Mouse (Mus musculus) ES-E14 (cell line): ENCODE results near the gene Ackr1. TPM values are rescaled to one million over a fixed set of nuclear protein-coding genes. Genes with fewer than 3 reads are reported as not detected.
"Not testable (repeated sequence)": the region's sequence is repeated elsewhere in the genome, so short reads cannot be mapped to it uniquely, and the experiment has no call there.

ENCODE experiments used
- DNase-seq: peaks from one replicate; pipeline ENCODE4 v3.0.0-alpha.2; 2013; ENCODE audit warnings: low read depth, low spot score
- H3K27ac ChIP-seq: 2 replicates; pipeline ENCODE4 v1.5.1; 2012; ENCODE audit warnings: low read depth, mild to moderate bottlenecking, low read length, moderate library complexity, mixed read lengths; ENCODE audit not compliant: poor library complexity, insufficient read depth, severe bottlenecking
- H3K36me3 ChIP-seq: 2 replicates; pipeline ENCODE4 v1.6.1; 2012; ENCODE audit warnings: mild to moderate bottlenecking, low read length, moderate library complexity, mixed read lengths; ENCODE audit not compliant: control insufficient read depth, poor library complexity, insufficient read depth, severe bottlenecking
- H3K4me1 ChIP-seq, 2 experiments: fragments of 150-350 bp in 1 of 2; sonication (generic) in 1 of 2; 2 replicates each; pipeline ENCODE4 v1.6.1; 2012; ENCODE audit warnings: low read length in 2 of 2, mild to moderate bottlenecking in 1 of 2, mixed read lengths in 1 of 2; ENCODE audit not compliant: control insufficient read depth in 2 of 2, insufficient read depth in 2 of 2, poor library complexity in 1 of 2
- H3K4me3 ChIP-seq, 2 experiments: fragments of 150-350 bp in 1 of 2; sonication (generic) in 1 of 2; 2 replicates each; pipeline ENCODE4 v1.5.1; 2012; ENCODE audit warnings: low read length in 2 of 2, low read depth in 1 of 2, mild to moderate bottlenecking in 1 of 2, mixed read lengths in 1 of 2; ENCODE audit not compliant: insufficient read depth in 1 of 2, poor library complexity in 1 of 2, severe bottlenecking in 1 of 2
- H3K9ac ChIP-seq: 2 replicates; pipeline ENCODE4 v1.6.1; 2012; ENCODE audit warnings: low read depth, mild to moderate bottlenecking, low read length, mixed read lengths; ENCODE audit not compliant: poor library complexity, insufficient read depth, severe bottlenecking
- H3K9me3 ChIP-seq: fragments of 150-350 bp; sonication (generic); 2 replicates; pipeline ENCODE4 v1.6.1; 2012; ENCODE audit warnings: low read depth, mild to moderate bottlenecking, low read length; ENCODE audit not compliant: control insufficient read depth, insufficient read depth
- CHD2 ChIP-seq: IDR thresholded peaks from 2 replicates; pipeline ENCODE4 v1.6.1; 2014; ENCODE audit warnings: mild to moderate bottlenecking, low read depth, low read length, inconsistent platforms
- HCFC1 ChIP-seq: IDR thresholded peaks from 2 replicates; pipeline ENCODE4 v1.6.1; 2012; ENCODE audit warnings: low read length, inconsistent platforms, borderline replicate concordance; ENCODE audit not compliant: insufficient read depth
- MAFK ChIP-seq: IDR thresholded peaks from 2 replicates; pipeline ENCODE4 v1.6.1; 2014; ENCODE audit warnings: mild to moderate bottlenecking, low read depth, low read length, inconsistent platforms; ENCODE audit not compliant: insufficient read depth
- ZC3H11A ChIP-seq: IDR thresholded peaks from 2 replicates; pipeline ENCODE4 v1.6.1; 2012; ENCODE audit warnings: low read depth, mild to moderate bottlenecking, inconsistent platforms, low read length, borderline replicate concordance
- ZNF384 ChIP-seq: IDR thresholded peaks from 2 replicates; pipeline ENCODE4 v1.6.1; 2012; ENCODE audit warnings: low read depth, low read length, inconsistent platforms
- in situ Hi-C, 2 experiments: fragments of 600-800 bp; cut with MboI; formaldehyde crosslinking; loops; one replicate each; pipeline ENCODE4 v1.15.1; 2025; ENCODE audit warnings: low sequenced_read_pairs in 2 of 2, inconsistent platforms in 1 of 2; ENCODE audit not compliant: unreplicated experiment in 2 of 2
- total RNA-seq: library from RNA; depleted of rRNA; stranded (reverse); fragments of 300-350 nt; gene quantifications from 2 replicates; pipeline ENCODE4 v1.2.3, GENCODE M21; 2012; rRNA removed

Ackr1 gene
- total RNA-seq, 1 experiment = not detected

DNA sequence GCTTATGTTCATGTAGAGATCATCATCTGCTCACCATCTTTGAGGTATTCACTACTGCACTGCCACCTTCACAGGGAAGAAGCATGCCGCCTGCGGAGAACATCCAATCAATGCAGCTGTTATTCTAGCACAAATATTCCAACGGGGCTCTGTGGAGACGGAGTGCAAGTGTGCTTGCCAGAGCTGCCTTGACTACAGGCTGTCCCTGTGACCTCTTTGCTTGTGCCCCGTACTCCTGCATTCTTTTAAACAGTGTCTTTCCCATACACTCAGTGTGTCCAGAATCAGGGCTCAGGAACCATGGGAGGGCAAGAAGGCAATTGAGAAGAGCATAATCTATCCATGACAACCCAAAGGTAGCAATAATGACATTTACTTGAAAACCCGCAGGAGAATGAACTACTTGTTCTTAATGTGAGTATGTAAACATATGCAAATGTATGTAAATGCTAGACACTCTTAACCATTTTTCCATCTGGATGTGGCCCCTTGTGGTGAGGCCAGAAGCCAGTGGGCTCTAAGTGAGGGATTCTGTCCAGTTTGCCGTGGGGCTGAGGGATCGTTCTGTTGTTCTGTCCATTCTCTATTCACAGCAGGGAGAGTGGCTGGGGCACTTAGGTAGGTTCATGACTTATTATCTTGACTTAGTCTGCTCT, 11.8 kb downstream of the Ackr1 start:
- TF ChIP-seq ZNF384 = no peak
- H3K4me3 ChIP-seq = no peak overlapping the region
- in situ Hi-C loops = loop anchor here (5.0 to 10.0 kb wide), 2 partner anchors 63 to 71 kb away; no protein-coding TSS in a partner anchor
- H3K4me1 ChIP-seq = no peaks in the 10 kb centered on the region
- H3K9ac ChIP-seq = no peak overlapping the region
- DNase-seq = peak; percentile 51
- H3K27ac ChIP-seq = no peak overlapping the region
- no peaks in the 10 kb centered on the region for H3K36me3 ChIP-seq
- no peaks in the 10 kb centered on the region for H3K9me3 ChIP-seq

DNA sequence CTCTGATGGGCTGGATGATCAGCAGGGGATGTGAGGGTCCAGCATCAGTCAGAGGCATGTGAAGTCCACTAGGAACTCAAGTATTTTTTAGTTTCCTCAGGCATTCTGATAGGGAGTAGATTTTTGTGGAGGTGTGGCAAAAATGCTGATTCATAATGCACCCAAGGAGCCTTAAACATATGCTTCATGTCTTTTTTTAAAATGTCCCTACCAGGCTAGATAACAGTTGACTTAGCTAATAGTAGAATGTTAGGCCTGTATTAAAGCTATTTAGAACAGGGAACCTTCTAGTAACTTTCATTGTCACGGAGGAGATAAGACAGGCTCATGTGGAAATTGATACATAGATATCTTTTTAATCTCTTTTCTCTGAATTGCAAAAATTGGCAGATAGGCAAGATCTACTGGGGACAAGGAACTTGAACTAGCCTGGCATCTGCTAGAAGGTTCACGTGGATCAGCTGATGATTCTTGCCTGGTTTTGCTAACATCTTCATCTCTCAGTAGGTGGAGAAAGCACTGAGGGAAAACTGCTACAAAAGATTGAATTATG, 15.5 kb downstream of the Ackr1 start:
- H3K27ac ChIP-seq = no peak overlapping the region
- DNase-seq = no peak
- H3K9ac ChIP-seq = no peak overlapping the region
- H3K9me3 ChIP-seq = no peaks in the 10 kb centered on the region
- no peaks in the 10 kb centered on the region for H3K36me3 ChIP-seq
- H3K4me3 ChIP-seq = no peak overlapping the region
- in situ Hi-C loops = no loop called here
- TF ChIP-seq HCFC1 (no peak), CHD2 (no peak), ZNF384 (no peak), MAFK (no peak), ZC3H11A (no peak)
- H3K4me1 ChIP-seq = no peaks in the 10 kb centered on the region

- Histone ChIP-seq H3K9ac (no peak overlapping the region), H3K4me3 (no peak overlapping the region), H3K4me1 (no peaks in the 10 kb centered on the region), H3K27ac (no peak overlapping the region), H3K9me3 (no peaks in the 10 kb centered on the region), H3K36me3 (no peaks in the 10 kb centered on the region)
- DNase-seq = no peak
- in situ Hi-C loops = no loop called here
- TF ChIP-seq MAFK = no peak
- TF ChIP-seq HCFC1 = no peak
- TF ChIP-seq ZNF384 = no peak
- TF ChIP-seq ZC3H11A = no peak
- no peak for TF ChIP-seq CHD2
These were observed 17.8 kb downstream of the Ackr1 start for GRCm38 (mm10) chr1:173315725-173316124.

- H3K4me3 ChIP-seq, H3K9me3 ChIP-seq, H3K27ac ChIP-seq, DNase-seq, H3K9ac ChIP-seq, in situ Hi-C loops, H3K4me1 ChIP-seq, H3K36me3 ChIP-seq: not testable (repeated sequence)
These were observed 20.0 kb downstream of the Ackr1 start for GRCm38 (mm10) chr1:173313535-173314050.

- H3K9ac ChIP-seq, H3K4me3 ChIP-seq, H3K27ac ChIP-seq, H3K9me3 ChIP-seq, DNase-seq, H3K36me3 ChIP-seq, H3K4me1 ChIP-seq, in situ Hi-C loops: not testable (repeated sequence)
These were observed 30.8 kb downstream of the Ackr1 start for GRCm38 (mm10) chr1:173302795-173303194.

Other genes starting within 250 kb of the Ackr1 start
- not detected in 2 replicates for gene Olfr1408, start 196.4 kb downstream of the Ackr1 start, total RNA-seq
- gene Olfr1406, start 143.1 kb downstream of the Ackr1 start, total RNA-seq = not detected in 2 replicates
- not detected in 2 replicates for gene Olfr218, start 135.9 kb downstream of the Ackr1 start, total RNA-seq
- not detected in 2 replicates for gene Olfr1404, start 121.4 kb downstream of the Ackr1 start, total RNA-seq
- gene Fcer1a, start 106.5 kb downstream of the Ackr1 start, total RNA-seq = not detected in 2 replicates
- not detected in 2 replicates for gene Olfr418, start 67.7 kb downstream of the Ackr1 start, total RNA-seq
- gene Mptx2, start 56.0 kb downstream of the Ackr1 start, total RNA-seq = not detected in 2 replicates
- 17.0 and 26.0 TPM in 2 replicates for gene Aim2, start 17.1 kb upstream of the Ackr1 start, total RNA-seq
- 0.85 and 1.0 TPM in 2 replicates for gene Cadm3, start 33.9 kb upstream of the Ackr1 start, total RNA-seq
- not detected in 2 replicates for gene Ifi206, start 157.3 kb upstream of the Ackr1 start, total RNA-seq
- gene Ifi214, start 202.2 kb upstream of the Ackr1 start, total RNA-seq = not detected in 2 replicates